Mouse (Mus musculus): Measurements from ENCODE around the gene Man2a2. TPM values are rescaled to one million over a fixed set of nuclear protein-coding genes. Genes with fewer than 3 reads are reported as not detected.

The Man2a2 gene
- polyA plus RNA-seq (2012; rRNA removed), result 41.0 and 53.4 TPM in 2 replicates

GRCm38 (mm10) chr7:80371041-80371751 is at the start of gene Man2a2:
TSS of gene Man2a2 (minus strand) at chr7:80371375.

GRCm38 (mm10) chr7:80405188-80405695 is 34.1 kb upstream of the Man2a2 start, which contains the start of gene Furin:
TSS of gene Furin (minus strand) at chr7:80405436.

GRCm38 (mm10) chr7:80387633-80388543 is 16.7 kb upstream of the Man2a2 start, which contains the start of gene Fes:
TSS of gene Fes (minus strand) at chr7:80387946.

DNA sequence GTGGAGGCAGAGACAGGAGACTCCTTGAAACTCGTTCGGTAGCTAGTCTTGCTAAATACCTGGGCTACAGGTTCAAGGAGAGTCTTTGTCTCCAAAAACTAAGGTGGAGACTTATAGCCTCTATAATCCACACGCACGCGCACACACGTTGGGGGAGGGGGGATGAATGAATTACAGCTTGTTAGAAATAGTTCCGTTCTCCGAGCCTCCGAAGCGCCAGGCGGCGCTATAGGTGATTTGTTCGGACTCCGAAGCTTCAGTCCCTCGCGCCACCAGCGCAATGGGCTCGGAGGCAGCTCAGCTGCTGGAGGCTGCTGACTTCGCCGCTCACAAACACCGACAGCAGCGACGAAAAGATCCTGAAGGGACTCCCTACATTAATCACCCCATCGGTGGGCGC is 28.3 kb downstream of the Man2a2 start, which contains the start of gene Hddc3:
Hddc3 (plus strand) TSS at position 247 of the 400 bp plus-strand sequence.

GRCm38 (mm10) chr7:80340793-80341192 is 30.4 kb downstream of the Man2a2 start, which contains the start of gene Unc45a:
TSS of gene Unc45a (minus strand) at chr7:80341005.

DNA sequence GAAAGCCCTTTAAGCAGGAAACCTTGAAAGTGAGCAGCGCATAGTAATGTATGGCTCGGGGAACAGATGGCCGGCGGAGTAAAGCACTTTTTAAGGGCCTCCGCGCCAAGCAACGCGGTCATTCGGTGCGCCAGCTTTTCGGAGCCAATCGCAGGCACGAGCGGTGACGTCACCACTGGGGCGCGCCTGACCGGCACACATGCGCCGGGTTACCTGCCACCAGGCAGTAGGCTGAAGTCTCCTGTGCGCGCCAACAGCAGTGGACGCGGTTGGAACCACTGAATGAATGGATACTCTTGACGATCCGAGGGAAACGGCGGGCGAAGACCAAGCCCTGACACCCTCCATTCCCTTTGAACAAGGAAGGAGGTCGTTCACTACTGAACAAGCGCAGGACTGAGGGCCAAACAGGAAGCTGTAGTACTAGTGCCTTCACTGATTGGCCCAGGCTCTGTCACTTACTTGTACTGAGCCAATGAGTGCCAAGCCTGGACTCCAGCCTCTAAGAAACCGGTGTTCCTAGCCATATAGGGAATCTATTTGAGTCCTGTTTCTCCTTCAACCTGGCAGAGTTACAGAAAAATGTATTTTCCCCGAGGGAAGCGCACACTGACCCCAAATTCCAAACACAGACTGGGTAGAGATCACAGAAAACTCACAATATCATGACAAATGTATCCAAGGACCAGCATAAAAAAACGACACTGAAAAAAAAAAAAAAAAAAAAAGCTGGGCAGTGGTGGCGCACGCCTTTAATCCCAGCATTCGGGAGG is 46.9 kb downstream of the Man2a2 start, which contains the start of gene Rccd1:
Rccd1 (minus strand) TSS at position 412 of the 773 bp plus-strand sequence.

Other genes starting within 250 kb of the Man2a2 start
- gene Sema4b, start 184.5 kb downstream of the Man2a2 start, polyA plus RNA-seq (2012; rRNA removed), result 10.3 and 10.7 TPM in 2 replicates
- gene Cib1, start 138.6 kb downstream of the Man2a2 start, polyA plus RNA-seq (2012; rRNA removed), result 34.3 and 52.2 TPM in 2 replicates
- 2.2 and 2.3 TPM in 2 replicates for gene Gdpgp1, start 138.5 kb downstream of the Man2a2 start, polyA plus RNA-seq (2012; rRNA removed)
- 0.71 and 1.0 TPM in 2 replicates for gene Ttll13, start 125.0 kb downstream of the Man2a2 start, polyA plus RNA-seq (2012; rRNA removed)
- 42.3 and 56.7 TPM in 2 replicates for gene Ngrn, start 110.2 kb downstream of the Man2a2 start, polyA plus RNA-seq (2012; rRNA removed)
- gene Vps33b, start 101.7 kb downstream of the Man2a2 start, polyA plus RNA-seq (2012; rRNA removed), result 22.0 and 22.8 TPM in 2 replicates
- 123 and 135 TPM in 2 replicates for gene Prc1, start 76.9 kb downstream of the Man2a2 start, polyA plus RNA-seq (2012; rRNA removed)
- gene Rccd1, start 46.9 kb downstream of the Man2a2 start, polyA plus RNA-seq (2012; rRNA removed), result 27.3 and 27.7 TPM in 2 replicates
- 52.4 and 52.8 TPM in 2 replicates for gene Unc45a, start 30.4 kb downstream of the Man2a2 start, polyA plus RNA-seq (2012; rRNA removed)
- gene Hddc3, start 28.3 kb downstream of the Man2a2 start, polyA plus RNA-seq (2012; rRNA removed), result 26.0 and 52.1 TPM in 2 replicates
- gene Fes, start 16.6 kb upstream of the Man2a2 start, polyA plus RNA-seq (2012; rRNA removed), result 12.0 and 12.5 TPM in 2 replicates
- gene Furin, start 34.1 kb upstream of the Man2a2 start, polyA plus RNA-seq (2012; rRNA removed), result 17.0 and 20.9 TPM in 2 replicates
- 29.8 and 37.7 TPM in 2 replicates for gene Blm, start 163.7 kb upstream of the Man2a2 start, polyA plus RNA-seq (2012; rRNA removed)

Measured in central nervous system, embryonic 11.5 days (tissue).